ENCODE assay signal across 8 mouse cellular contexts in the genomic region with DNA sequence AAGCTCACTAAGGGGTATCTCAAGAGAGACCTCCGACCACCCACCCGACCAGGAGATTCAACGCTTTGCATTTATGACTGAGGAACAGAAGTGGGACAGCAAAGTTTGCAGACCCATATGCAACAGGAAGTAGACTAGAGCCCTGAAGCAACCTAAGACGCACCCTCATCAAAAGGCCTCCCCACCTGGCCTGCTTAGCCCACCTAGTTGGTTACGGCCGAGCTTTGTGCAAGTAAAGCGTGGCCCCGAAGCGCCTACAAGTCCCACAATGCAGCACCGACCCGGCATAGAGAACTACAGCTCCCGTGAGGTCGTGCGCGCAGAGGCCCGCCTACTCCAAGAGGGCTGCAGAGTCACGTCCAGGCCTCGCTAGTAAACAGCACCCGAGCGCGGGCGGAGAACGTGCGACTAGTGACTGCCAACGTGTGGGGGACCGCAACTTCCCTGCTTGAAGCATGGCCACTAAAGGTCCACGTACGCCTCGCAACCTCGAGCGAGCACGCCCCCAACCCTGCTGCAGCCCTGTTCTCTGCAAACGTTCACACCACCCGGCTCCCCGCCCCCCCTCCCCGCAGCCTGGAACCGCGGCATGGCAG. TPM values are rescaled to one million over a fixed set of nuclear protein-coding genes. Genes with fewer than 3 reads are reported as not detected.
DNase-seq lines count a peak whose midpoint lies in the region; ATAC-seq lines count a peak whose summit lies in the region.

No protein-coding gene starts in this region.

- no peaks in the 10 kb centered on the region for H3K36me3 ChIP-seq in hindbrain, embryonic 16.5 days (ENCODE audit: control insufficient read depth, insufficient read depth, low read length)

- peaks cover 10% of the 10 kb centered on the region for H3K4me1 ChIP-seq in hindbrain, embryonic 16.5 days (ENCODE audit: control insufficient read depth, insufficient read depth, low read depth, low read length)

- H3K4me2 ChIP-seq in hindbrain, embryonic 16.5 days (ENCODE audit: low read length), result peak overlapping the region; percentile 89

- H3K4me3 ChIP-seq in hindbrain, embryonic 16.5 days (ENCODE audit: low read length), result peak overlapping the region; percentile 73

- no peaks in the 10 kb centered on the region for H3K9me3 ChIP-seq in hindbrain, embryonic 16.5 days (ENCODE audit: control insufficient read depth, low read length)

- peak overlapping the region; percentile 83 for H3K9ac ChIP-seq in hindbrain, embryonic 16.5 days (ENCODE audit: low read depth, low read length)

- WGBS in hindbrain, embryonic 16.5 days, result under 1% methylated on average over 38 of the region's 38 CpGs

- peak overlapping the region; percentile 96 for H3K27ac ChIP-seq in hindbrain, embryonic 16.5 days (ENCODE audit: low read depth, low read length)

- peak; percentile 93 for ATAC-seq in hindbrain, embryonic 16.5 days

- peak; percentile 96 for DNase-seq in ZHBTc4 (ENCODE audit: low read depth, low spot score)
- DNase-seq in cerebellum, postnatal 4 days (ENCODE audit: low spot score in 2 of 2), result peak; percentile 70 to 87
- peak; percentile 91 for DNase-seq in gastrocnemius, adult 18-20 months (ENCODE audit: low spot score)
- DNase-seq in left cerebral cortex, adult 18-20 months (ENCODE audit: low spot score in 2 of 2), result peak; percentile 90 to 93
- peak; percentile 92 to 93 for DNase-seq in lung, postnatal 4 days
- DNase-seq in retina, postnatal 1 day, result peak; percentile 94
- peak; percentile 92 for DNase-seq in thymus, postnatal 4 days

- no peaks in the 10 kb centered on the region for H3K27me3 ChIP-seq in hindbrain, embryonic 16.5 days (replicated peaks; ENCODE audit: control insufficient read depth, insufficient read depth, low read length)

RNA-seq across cellular contexts. Expression of gene Tfap4, which starts 1.2 kb away (rescaled TPM):
- total RNA-seq in gastrocnemius, adult 18-20 months (2021), result 1 to 10 TPM; 2.7 to 2.9 TPM
- polyA plus RNA-seq in hindbrain, embryonic 16.5 days (2015; fragmentation: Nextera tagmentation; extraction: Ambion mirVana), result 8.5 and 10.6 TPM in 2 replicates
- 1 to 10 TPM; 3.5 to 3.6 TPM for total RNA-seq in left cerebral cortex, adult 18-20 months (2021)

RNA-seq across cellular contexts. Expression of gene Srl, which starts 16.9 kb away (rescaled TPM):
- total RNA-seq in gastrocnemius, adult 18-20 months (2021), result 1,000 to 10,000 TPM; 1,111 to 1,154 TPM
- polyA plus RNA-seq in hindbrain, embryonic 16.5 days (2015; fragmentation: Nextera tagmentation; extraction: Ambion mirVana), result 16.3 and 27.7 TPM in 2 replicates
- 1 to 10 TPM; 3.0 to 4.1 TPM for total RNA-seq in left cerebral cortex, adult 18-20 months (2021)

RNA-seq across cellular contexts. Expression of gene Glis2, which starts 36.0 kb away (rescaled TPM):
- 1 to 10 TPM; 4.0 to 7.3 TPM for total RNA-seq in gastrocnemius, adult 18-20 months (2021)
- polyA plus RNA-seq in hindbrain, embryonic 16.5 days (2015; fragmentation: Nextera tagmentation; extraction: Ambion mirVana), result 13.0 and 14.2 TPM in 2 replicates
- 10 to 100 TPM; 12.4 to 16.6 TPM for total RNA-seq in left cerebral cortex, adult 18-20 months (2021)

Comparison
In these comparisons a context has a peak if more than half of its experiments do, and no peak if none do; other contexts are left out.
1. Peak in every context shown above with its lines: DNase-seq, ATAC-seq, H3K4me3 ChIP-seq and H3K27ac ChIP-seq.
2. RNA of gene Srl, which starts 16.9 kb away (total RNA-seq): 1,111 to 1,154 TPM in gastrocnemius, adult 18-20 months; 3.0 to 4.1 TPM in left cerebral cortex, adult 18-20 months; every median in the first group is over 100 times any median in the second.